Mouse (Mus musculus): Measurements from ENCODE around the gene Blvrb.
A peak's percentile ranks its signal among the peaks of the same experiment; 100 is the strongest.
"Not testable (repeated sequence)": the region's sequence is repeated elsewhere in the genome, so short reads cannot be mapped to it uniquely, and the experiment has no call there.

The Blvrb gene

DNA sequence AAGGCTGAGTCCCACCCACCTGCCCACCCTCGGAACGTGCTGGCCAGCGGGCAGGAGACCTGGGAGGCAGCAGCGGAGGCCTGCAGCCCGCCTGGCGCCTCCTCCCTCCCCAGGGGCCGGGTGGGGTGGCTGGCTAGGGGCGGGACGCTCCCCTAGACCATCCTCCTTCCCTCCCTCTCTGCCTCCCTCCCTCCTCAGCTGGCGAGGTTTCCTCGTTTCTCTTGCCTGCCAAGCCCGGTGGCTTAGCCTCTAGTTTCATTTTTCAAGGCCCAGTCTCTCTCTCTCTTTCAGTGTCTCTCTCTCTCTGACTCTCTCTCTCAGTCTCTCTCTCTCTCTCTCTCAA is 33.8 kb downstream of the Blvrb start:
- DNase-seq (ENCODE audit: inconsistent ontology term): peak; percentile 97

DNA sequence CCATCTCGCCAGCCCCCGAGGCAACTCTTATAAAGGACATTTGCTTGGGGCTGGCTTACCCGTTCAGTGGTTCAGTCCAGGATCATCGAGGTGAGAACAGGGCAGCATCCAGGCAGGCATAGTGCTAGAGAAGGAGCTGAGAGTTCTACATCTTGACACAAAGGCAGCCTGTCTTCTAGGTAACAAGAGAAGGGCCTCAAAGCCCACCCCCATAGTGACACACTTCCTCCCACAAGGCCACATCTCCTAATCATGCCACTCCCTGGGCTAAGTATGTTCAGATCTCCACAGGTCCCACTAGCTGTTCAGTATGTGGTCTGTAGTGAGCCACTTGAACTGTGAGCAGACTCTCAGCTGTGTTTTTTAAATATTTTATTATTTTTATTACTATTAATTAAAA is 36.1 kb downstream of the Blvrb start:
- DNase-seq (ENCODE audit: inconsistent ontology term): no peak

DNA sequence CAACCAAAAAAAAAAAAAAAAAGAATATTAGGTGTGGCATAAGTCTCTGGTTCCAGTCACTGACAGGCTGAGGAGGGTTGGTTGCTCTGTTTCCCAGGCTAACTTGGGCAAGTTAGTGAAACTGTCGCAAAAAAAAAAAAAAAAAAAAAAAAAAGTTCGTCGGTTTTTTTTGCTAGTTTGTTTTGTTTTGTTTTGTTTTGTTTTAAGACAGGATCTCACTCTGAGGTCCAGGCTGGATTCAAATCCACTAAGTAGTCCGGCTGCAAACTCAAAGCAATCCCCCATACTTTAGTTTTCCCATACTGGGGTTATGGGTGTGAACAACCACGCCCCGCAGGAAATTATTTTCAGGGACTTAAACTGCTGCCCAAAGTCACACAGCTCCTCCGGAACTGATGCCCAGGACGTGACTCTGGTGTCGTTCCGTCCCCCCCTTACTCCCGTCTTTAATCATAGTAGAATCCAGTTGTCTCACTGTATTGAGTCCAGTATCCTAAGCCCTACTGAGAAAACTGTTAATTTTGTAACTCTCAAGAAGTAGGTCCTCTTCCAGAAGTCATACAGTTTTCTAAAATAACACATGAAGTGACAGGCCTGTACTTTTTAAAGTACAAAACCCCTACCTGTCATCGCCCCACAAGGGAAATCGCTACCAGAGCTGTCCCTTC is 38.5 kb downstream of the Blvrb start:
- DNase-seq (ENCODE audit: inconsistent ontology term): no peak

GRCm38 (mm10) chr7:27486770-27487697 is 39.3 kb downstream of the Blvrb start, which contains the start of gene Sertad1:
TSS of gene Sertad1 (plus strand) at chr7:27486910.
- peak; percentile 100 for DNase-seq (ENCODE audit: inconsistent ontology term)

GRCm38 (mm10) chr7:27487740-27488268 is 40.0 kb downstream of the Blvrb start:
- peak; percentile 76 for DNase-seq (ENCODE audit: inconsistent ontology term)

- DNase-seq (ENCODE audit: inconsistent ontology term): no peak
Observed at GRCm38 (mm10) chr7:27489270-27489869, 41.6 kb downstream of the Blvrb start.

DNA sequence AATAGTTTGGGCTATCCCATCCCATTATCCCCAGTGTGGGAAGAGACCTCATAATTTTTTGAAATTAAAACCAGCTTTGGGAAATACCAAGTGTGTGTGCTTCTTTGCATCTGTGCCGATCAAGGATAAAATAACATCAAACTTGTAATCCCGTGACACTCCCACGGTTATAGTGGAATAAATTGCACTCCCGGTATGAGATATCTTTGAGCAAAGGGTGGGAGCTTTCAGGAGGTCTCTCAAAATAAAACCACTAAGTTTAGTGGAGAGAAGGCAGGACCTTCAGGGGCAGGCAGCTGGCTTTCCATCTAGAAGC is 42.4 kb downstream of the Blvrb start:
- DNase-seq (ENCODE audit: inconsistent ontology term): no peak

GRCm38 (mm10) chr7:27490543-27491329 is 43.0 kb downstream of the Blvrb start:
- DNase-seq (ENCODE audit: inconsistent ontology term): peak; percentile 99

- DNase-seq (ENCODE audit: inconsistent ontology term): peak; percentile 84
Observed at GRCm38 (mm10) chr7:27491856-27492255, 44.1 kb downstream of the Blvrb start.

GRCm38 (mm10) chr7:27493022-27493421 is 45.2 kb downstream of the Blvrb start:
- no peak for DNase-seq (ENCODE audit: inconsistent ontology term)

DNA sequence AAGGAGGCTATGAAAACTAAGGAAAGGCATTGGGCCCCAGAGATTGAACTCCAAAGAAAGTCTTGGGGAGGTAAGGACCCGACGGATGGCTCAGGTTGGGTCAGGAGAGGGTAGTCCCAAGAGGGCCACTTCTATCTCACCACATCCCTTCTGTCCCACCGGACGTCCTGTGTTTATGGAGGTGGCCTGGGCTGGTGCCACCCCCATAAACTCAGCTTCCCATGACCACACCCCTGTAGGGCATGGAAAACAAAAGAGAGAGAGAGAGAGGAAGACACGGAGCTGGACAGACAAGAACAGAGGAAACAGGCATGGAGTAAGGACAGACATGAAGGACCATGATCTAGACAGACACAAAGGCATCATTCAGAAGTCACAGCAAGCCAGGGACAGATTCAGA is 45.7 kb downstream of the Blvrb start:
- DNase-seq (ENCODE audit: inconsistent ontology term): no peak

DNA sequence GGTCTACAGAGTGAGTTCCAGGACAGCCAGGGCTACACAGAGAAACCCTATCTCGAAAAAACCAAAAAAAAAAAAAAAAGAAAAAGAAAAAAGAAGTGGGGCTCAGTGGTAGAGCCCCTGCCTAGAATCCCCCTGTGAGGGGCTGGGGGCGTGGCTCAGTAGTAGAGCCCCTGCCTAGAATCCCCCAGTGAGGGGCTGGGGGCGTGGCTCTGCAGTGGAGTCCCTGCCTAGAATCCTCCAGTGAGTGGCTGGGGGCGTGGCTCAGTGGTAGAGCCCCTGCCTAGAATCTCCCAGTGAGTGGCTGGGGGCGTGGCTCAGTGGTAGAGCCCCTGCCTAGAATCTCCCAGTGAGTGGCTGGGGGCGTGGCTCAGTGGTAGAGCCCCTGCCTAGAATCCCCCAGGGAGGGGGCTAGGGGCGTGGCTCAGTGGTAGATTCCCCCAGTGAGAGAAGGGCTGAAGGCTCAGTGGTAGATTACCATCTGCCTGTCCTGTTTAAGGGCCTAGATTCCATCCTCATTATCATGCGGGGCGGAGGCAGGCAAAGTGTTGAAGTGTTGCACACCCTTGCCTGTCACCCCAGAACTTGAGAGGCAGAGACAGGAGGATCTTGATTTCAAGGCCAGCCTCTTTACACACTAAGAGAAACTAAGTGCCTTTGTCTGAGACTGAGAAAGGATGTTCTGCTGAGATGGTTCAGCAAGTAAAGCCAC is 47.0 kb downstream of the Blvrb start:
- DNase-seq (ENCODE audit: inconsistent ontology term): not testable (repeated sequence)

DNA sequence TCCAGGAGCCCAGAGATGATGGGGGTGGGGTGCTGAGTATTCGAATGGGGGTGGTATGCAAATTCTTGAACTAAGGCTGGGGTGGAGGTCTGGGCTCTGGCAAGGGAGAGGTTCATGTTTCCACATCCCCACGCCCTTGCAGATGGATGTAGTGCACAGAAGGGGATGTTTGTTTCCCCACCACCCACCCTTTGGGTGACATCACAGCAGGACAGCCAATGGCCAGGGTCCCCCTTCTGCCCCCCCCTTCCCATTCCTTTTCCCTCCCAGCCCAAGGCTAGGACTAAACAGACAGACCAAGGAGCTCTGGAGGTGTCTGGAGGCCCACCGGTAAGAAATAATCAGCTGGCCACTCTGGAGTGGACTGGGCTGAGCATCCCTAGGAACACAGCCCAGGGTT is 51.3 kb downstream of the Blvrb start, which contains the start of gene Prx:
TSS of gene Prx (plus strand) at position 289 of the 400 bp plus-strand sequence.
- DNase-seq (ENCODE audit: inconsistent ontology term): no peak

DNA sequence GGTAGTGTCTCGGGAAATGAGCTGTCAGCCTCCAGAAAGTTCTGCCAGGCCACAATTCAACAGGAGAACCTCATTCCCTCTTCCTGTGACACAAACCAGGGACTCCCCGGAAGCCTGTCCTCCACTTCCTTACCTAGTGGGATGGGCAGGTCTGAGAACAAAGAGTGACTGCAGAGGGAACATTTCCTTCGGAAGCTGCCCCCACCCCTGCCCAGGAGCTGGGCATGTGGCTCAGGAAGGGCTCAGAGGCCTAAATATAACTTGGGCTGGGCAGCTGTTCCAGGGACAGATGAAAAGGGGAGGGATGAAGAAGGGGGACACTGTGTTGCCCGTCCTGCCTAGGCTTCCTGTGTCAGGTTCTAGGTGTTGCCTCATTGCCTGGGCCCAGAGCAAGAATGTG is 53.8 kb downstream of the Blvrb start:
- DNase-seq (ENCODE audit: inconsistent ontology term): no peak

- DNase-seq (ENCODE audit: inconsistent ontology term): peak; percentile 99
Observed at GRCm38 (mm10) chr7:27506765-27507370, 59.1 kb downstream of the Blvrb start.

DNA sequence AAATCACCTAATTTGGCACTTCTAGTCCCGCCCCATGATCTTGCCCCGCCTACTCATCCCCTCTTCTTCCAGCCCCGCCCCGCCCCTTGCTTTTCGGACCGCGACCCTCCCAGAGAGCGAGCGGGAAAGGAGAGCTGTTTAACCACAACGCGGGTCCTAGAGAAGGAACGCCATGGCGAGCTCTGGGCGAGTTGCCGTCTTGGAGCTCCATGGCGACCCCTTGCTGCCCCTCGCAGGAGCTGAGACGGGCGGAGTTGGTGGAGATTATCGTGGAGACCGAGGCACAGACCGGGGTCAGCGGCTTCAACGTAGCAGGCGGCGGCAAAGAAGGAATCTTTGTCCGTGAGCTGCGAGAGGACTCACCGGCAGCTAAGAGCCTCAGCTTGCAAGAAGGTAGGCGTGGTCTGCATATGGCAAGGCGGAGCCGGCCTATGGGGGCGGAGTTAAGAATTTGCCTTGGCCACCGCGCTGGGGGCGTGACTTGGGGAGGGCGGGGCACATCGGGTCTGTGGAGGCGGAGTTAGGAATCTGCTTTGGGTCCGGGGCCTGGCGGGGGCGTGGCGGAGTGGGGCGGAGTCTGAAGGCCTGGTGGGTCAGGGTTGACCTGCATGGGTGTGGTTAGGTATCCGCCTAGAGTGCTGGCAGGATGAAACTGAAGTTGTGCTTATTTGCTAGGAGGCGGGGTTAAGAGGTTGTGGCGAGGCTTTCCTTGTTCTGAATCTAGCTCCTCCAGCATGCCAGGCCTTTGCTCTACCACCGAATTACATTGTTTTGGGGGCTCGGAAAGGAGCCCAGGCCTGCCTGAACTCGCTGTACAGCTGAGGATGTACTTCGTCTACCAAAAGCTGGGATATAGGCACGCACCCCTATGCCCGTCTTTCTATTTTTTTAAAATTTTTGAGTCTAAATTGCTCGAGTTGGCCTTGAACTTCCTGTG is 60.2 kb downstream of the Blvrb start:
- peak; percentile 99 for DNase-seq (ENCODE audit: inconsistent ontology term)

DNA sequence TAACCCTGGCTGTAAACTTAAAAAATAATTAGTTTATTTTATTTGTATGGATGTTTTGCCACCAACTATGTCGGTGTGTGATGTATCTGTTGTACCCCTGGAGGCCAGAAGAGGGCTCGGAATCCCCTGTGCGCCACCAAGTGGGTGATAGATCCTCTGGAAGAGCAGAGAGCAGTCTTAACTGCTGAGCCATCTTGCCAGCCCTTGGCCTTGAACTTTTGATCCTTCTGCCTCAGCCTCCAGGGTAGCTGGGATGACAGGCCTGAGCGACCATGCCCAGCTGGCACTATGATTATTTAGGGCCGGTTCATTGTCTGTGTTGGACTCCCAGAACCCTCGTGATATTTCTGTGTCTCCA is 60.8 kb downstream of the Blvrb start:
- DNase-seq (ENCODE audit: inconsistent ontology term): peak; percentile 75

DNA sequence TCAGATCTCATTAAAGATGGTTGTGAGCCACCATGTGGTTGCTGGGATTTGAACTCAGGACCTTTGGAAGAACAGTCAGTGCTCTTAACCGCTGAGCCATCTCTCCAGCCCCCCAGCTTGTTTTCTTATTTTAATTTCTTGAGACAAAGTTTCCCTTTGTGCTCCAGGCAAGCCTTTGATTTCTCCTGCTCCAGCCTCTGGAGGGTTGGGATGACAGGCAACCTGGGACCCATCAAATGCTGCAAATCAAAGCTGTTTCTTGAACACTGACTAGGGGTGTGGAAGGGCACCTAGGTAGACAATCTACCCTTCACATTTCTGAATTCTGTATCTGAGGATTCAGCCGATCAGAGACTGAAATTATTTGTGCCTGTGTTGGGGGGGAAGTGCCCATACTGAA is 63.0 kb downstream of the Blvrb start:
- DNase-seq (ENCODE audit: inconsistent ontology term): no peak

GRCm38 (mm10) chr7:27514961-27515360 is 67.2 kb downstream of the Blvrb start:
- DNase-seq (ENCODE audit: inconsistent ontology term): no peak
